Mouse (Mus musculus): ENCODE measurements around the gene Ap4e1.
"Not testable (repeated sequence)": the region's sequence is repeated elsewhere in the genome, so short reads cannot be mapped to it uniquely, and the experiment has no call there.

Gene Ap4e1

GRCm38 (mm10) chr2:127077611-127078010, 69.1 kb downstream of the Ap4e1 start:
- DNase-seq (ENCODE audit: low spot score): no peak

DNA sequence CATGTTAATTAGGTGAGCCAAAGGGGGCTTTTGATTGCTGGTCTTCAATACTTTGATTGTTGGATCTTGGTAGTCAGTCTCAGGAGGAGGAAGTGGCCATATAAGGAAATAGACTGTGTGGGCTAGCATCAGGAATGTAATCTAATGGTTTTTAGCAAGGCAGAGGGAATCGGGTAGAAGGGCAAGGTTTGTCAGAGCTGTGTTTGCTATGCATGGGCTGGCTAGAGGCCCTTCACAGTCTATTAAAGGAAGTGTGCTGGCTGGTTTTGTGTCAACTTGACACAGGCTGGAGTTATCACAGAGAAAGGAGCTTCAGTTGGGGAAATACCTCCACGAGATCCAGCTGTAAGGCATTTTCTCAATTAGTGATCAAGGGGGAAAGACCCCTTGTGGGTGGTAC, 70.5 kb downstream of the Ap4e1 start:
- DNase-seq (ENCODE audit: low spot score): peak; percentile 78

DNA sequence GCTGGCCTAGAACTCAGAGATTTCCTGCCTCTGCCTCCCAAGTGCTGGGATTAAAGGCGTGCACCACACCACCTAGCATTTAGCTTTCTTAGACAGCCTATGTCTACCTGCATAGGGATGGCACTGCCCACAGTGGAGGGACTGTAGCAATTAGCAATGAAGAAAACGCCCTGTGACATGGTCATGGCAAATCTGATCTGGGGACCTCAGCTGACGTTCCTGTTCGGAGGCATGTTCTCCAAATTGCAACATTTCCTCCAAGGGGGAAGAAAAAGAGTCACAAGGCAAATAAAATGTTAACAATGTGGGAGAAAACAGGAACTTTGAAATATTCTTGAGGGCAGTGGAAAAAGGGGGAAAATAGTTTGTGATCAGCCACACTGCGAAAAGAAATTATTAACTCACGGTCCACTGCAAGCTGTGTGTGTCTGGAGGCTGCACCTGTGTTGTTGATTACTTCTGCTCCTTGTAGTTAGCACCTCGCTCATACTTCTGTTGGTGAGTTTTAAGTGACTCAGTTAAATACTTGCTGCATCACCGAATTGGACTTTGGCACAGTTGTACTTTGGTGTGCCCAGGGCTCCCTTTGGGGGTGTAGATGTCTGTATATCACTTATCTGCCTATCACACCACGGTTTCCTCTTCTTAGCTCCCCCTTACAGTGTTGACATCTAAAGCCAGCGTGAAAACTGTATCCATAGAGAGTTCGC, 71.5 kb downstream of the Ap4e1 start:
- no peak for DNase-seq (ENCODE audit: low spot score)

DNA sequence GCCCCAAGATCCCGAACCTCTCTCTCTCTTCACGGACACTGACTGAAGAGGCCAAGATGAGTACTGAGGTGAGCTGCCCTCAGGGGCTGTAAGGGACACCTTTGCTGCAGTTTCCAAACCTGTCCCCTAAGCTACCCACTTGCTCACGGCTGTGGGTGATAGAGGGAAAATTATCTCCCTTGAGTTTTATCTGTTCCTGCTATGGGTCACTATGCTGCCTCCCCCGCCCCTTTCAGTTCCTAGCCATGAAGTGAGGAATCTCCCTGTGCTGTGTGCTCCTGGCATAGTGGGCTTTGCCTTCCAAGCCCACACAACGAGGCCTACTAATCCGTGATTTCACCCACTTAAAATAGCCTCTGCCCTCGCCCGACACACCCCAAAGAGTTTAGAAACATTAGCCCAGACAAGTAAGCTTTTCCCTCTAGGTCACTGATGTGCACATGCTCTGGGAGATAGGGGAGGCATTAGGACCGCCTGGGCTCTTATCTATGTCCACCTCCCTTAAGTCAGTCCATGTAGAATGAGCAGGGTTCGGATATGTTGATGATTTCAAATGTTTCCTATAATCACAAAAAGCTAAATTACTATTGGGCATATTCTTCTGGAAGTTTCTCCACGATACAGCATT, 72.2 kb downstream of the Ap4e1 start:
- DNase-seq (ENCODE audit: low spot score): no peak

GRCm38 (mm10) chr2:127086235-127086634, 77.7 kb downstream of the Ap4e1 start:
- no peak for DNase-seq (ENCODE audit: low spot score)

DNA sequence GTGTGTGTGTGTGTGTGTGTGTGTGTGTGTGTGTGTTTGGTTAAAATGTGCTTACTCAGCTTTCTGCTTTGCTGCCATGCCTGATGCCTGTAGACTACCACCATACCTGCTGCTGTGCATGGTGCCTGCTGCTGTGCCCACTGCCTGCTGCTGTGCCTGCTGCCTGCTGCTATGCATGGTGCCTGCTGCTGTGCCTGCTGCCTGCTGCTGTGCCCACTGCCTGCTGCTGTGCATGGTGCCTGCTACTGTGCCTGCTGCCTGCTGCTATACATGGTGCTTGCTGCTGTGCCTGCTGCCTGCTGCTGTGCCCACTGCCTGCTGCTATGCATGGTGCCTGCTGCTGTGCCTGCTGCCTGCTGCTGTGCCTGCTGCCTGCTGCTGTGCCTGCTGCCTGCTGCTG, 81.6 kb downstream of the Ap4e1 start:
- DNase-seq (ENCODE audit: low spot score): not testable (repeated sequence)

DNA sequence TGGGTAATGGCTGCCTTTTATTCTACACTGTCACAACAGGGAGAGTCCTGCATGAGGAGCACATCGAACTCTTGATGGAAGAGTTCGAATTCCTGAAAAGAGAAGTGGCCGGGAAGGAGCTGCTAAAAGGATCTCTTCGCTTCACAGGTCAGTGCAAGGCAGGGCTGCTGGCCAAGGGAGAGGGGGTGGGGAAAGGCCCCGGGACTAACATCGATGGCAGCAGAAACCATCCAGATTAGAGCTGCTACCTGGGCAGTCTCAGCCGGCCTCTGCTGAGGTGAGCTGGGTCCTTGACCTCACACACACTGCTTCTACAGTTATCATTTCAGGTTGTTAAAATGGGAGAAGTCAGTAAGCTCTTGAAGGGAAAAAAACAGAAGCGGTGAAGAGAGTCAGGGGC, 83.5 kb downstream of the Ap4e1 start:
- no peak for DNase-seq (ENCODE audit: low spot score)

GRCm38 (mm10) chr2:127108986-127109385, 100.5 kb downstream of the Ap4e1 start:
- DNase-seq (ENCODE audit: low spot score): no peak

Data from adipocyte (in vitro differentiated cells).